Mouse (Mus musculus) left cerebral cortex, postnatal 14 days (tissue): ENCODE data around the gene BC049715. TPM values are rescaled to one million over a fixed set of nuclear protein-coding genes. Genes with fewer than 3 reads are reported as not detected.

Source experiments
- DNase-seq, 2 experiments: peaks; one replicate each; pipeline ENCODE4 v3.0.0; 2021 to 2022; ENCODE audit warnings: low spot score in 2 of 2, mixed read lengths in 1 of 2
- intact Hi-C: fragments of 180-260 bp; cut with DNase I; formaldehyde crosslinking; loops from one replicate; pipeline ENCODE4 v1.15.1; 2025
- total RNA-seq, 2 experiments: library from RNA; stranded (reverse); gene quantifications; 2 replicates each; pipeline ENCODE4 v1.2.3; 2021

BC049715 gene
- total RNA-seq, 2 experiments from 2014 or later, result 2.7 to 4.8 TPM

- no peak for DNase-seq
- intact Hi-C loops, result no loop called here
Measured at GRCm38 (mm10) chr6:136807395-136808013, 19.9 kb upstream of the BC049715 start.

- intact Hi-C loops, result no loop called here
- peak; percentile 98 for DNase-seq
Measured at GRCm38 (mm10) chr6:136808014-136808417, 19.4 kb upstream of the BC049715 start, which contains the start of gene H2afj. Gene H2afj (plus strand): TSS chr6:136808244.

DNA sequence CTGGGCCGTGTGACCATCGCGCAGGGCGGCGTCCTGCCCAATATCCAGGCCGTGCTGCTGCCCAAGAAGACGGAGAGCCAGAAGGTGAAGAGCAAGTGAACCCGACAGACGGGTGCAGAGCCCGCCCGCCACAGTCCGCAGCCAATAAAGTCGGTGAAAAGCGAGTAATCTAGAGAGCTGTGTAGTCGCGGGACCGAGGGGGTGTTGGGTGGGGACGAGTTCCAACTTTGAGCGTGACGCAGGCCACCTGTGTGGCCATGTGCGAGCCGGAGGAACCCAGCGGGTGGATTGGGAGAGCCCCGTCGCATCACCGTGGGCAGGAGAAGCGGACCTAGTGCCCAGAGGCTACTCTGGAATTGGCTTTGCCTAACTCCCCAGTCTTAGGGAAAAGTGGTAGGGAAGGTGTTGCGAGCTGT lies 18.8 kb upstream of the BC049715 start:
- DNase-seq, result peak; percentile 45 to 60

GRCm38 (mm10) chr6:136809077-136809476 lies 18.3 kb upstream of the BC049715 start:
- intact Hi-C loops, result no loop called here
- peak in 1 of 2 experiments; percentile 28 for DNase-seq

More for the DNA sequence above, 18.8 kb upstream of the BC049715 start:
- intact Hi-C loops, result no loop called here

GRCm38 (mm10) chr6:136809673-136810072 lies 17.8 kb upstream of the BC049715 start:
- intact Hi-C loops, result no loop called here
- DNase-seq, result no peak

DNA sequence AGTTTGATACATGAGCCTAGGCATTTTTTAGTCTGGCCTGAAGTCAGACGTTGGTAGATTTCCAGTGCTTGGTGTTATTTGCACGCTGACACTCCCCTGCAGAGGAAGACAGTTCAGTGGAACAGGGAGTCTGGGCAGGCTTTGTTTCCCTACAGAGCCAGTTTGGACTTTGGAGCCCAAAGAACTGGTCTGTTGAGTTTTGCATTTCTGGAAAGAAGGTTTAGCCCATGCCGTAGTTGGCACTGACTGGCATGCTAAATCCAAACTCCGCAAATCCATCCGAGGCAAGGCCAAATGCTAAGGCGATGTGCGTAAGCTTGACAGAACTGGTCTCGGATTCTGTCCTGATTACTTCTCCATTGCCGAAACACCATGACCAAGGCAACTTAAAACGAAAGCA lies 16.2 kb upstream of the BC049715 start:
- no peak for DNase-seq
- intact Hi-C loops, result no loop called here

- intact Hi-C loops, result no loop called here
- DNase-seq, result peak in 1 of 2 experiments; percentile 55
Measured at GRCm38 (mm10) chr6:136813117-136813516, 14.3 kb upstream of the BC049715 start.

GRCm38 (mm10) chr6:136815381-136815780 lies 12.0 kb upstream of the BC049715 start:
- intact Hi-C loops, result no loop called here
- no peak for DNase-seq

DNA sequence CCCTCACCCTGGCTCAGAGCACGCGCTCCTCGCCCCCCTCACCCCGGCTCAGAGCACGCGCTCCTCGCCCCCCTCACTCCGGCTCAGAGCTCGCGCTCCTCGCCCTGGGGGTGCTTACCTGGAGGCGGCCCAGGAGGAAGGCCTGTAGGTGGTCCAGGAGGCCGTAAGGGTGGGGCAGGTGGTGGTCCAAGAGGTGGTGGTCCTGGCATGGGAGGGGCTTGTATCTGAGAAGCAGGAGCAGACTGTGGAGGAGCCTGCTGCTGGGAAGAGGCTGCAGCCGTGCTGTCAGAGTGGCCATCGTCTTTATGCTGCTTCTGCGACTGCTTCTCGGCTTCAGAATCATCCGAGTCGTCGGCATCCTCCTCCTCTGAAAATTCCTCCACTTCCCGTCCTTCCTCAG lies 10.6 kb upstream of the BC049715 start:
- intact Hi-C loops, result no loop called here
- DNase-seq, result no peak

- intact Hi-C loops, result no loop called here
- DNase-seq, result peak; percentile 85 to 94
Measured at GRCm38 (mm10) chr6:136817549-136817948, 9.9 kb upstream of the BC049715 start.

DNA sequence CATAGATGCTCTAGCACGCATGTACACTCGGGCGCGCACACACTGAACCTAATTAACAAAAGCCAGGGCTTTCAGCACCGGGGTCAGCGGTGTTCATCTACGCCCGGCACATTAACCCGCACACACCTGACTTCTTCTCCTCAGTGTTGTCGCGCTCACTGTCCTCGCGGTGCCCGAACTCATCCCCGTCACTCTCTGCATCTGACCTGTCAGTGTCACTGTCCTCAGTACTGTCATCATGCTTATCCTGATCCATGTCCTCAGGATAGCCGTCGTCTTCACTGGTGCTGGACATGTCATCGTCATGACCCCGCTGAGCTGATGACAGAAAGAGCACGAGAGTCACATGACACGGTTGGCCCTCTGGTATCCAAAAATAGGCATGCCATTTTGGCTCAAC lies 7.0 kb upstream of the BC049715 start:
- DNase-seq, result no peak
- intact Hi-C loops, result no loop called here

DNA sequence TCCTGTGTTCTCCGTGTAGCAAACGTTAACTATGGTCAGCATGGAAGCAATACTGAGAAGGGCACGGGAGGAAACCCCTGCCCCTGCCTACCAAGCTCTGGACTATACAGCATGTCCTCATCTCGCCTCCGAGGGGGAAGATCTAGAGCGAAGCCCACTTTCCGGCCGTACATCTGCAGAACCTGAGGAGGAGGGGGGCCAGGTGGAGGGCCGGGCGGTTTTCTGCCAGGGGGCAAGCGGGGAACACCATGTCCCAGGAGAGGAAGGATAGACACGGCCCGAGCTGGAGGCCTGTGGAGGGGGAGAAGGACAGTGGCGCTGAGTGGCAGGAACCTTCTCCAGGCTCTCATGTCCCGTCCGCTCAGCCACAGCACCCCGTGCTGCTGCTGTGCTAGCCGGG lies 6.3 kb upstream of the BC049715 start:
- intact Hi-C loops, result no loop called here
- no peak for DNase-seq

GRCm38 (mm10) chr6:136824987-136825386 lies 2.4 kb upstream of the BC049715 start:
- intact Hi-C loops, result no loop called here
- no peak for DNase-seq

DNA sequence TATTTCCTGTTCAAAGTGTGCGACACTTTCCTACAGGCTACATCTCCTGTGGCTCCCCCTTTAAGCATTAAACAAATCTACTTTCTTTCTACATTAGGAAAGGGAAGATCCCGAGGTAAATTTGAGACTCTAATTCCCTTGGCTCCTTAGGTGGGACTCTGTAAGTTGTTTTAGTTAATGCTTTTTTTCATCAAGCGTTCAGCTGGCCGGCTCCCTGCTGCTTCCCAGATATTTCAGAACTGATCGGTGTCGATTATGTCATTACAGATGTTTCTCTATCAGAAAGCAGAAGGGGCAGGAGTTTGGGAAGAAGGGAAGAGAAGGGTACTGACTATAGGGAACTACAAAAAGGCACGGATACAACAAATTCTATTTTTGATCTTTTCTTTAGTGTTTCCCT lies 310 bp upstream of the BC049715 start:
- intact Hi-C loops, result no loop called here
- no peak for DNase-seq

DNA sequence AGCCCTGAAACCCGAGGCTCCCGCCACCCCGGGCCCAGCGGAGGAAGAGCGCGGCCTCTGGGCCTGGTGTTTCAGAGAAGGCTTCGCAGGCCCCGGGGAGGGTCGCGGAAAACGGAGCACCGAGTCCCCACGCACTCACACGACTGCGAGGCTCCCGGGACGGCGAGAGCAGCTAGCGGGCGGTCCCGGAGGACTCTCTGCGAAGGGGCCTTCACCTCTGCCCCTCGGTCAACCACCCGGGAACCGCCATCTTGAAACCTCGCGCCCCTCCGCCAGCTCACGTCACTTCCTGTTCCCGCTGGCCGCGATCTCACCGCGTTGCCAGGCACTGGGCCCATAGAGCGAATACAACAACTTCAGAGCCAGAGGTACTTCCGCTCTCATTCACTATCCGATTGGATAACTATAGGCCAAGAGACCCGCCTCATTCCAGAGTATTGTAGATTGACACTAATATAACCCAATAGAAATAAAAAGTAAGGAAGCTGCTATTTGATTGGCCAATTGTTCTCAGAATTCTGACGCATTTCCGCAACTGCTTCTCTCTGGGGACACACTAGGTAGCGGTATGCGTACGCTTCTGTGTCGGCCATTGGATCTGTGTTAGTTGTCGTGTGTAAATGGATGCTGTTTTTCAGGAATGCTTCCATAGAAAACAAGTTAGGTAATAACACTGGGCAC lies 595 bp downstream of the BC049715 start, which contains the start of gene Wbp11:
Gene Wbp11, minus strand, starts transcription at position 353 of the 681 bp plus-strand sequence.
- intact Hi-C loops, result no loop called here
- peak; percentile 96 to 99 for DNase-seq

DNA sequence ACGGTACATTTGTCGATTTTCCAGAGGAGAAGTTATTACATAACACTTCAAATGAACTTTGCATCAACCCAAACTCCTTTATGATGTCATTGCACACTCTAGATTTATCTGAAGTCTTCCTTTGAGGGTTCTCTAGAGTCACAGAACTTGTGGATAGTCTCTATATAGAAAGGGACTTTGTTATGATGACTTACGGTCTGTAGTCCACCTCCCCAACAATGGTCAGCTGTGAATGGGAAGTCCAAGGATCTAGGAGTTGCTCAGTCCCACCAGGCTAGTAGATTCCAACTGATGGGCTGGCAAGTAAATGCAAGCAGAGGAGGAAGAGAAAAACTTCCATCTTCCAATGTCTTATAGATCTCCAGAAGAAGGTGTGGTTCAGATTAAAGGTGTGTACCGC lies 1.3 kb downstream of the BC049715 start:
- no peak for DNase-seq
- intact Hi-C loops, result no loop called here

- no peak for DNase-seq
- intact Hi-C loops, result no loop called here
Measured at GRCm38 (mm10) chr6:136831712-136832111, 4.3 kb downstream of the BC049715 start.

GRCm38 (mm10) chr6:136835352-136835751 lies 7.9 kb downstream of the BC049715 start, which contains the start of gene Smco3:
Gene Smco3 (minus strand): TSS chr6:136835452.
- intact Hi-C loops, result no loop called here
- no peak for DNase-seq

GRCm38 (mm10) chr6:136837323-136837722 lies 9.9 kb downstream of the BC049715 start:
- no peak for DNase-seq
- intact Hi-C loops, result no loop called here

DNA sequence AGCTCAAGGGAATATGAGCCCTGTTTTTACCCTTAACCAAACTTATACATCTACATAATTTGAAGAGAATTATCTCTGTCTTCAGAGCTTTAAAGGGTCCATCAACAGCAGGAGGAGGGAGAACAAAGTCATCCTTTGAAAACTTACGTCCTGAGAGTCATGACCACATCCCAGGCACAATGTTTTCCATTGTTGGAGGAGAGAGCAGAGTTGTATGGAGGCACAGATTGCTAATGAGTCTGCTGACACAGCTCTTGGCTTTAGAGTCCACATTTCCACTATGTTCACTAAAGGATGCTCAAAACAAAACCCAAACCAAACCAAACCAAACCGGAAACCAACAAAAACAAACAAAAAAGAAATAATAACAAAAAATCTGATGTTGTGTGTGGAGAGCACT lies 17.5 kb downstream of the BC049715 start:
- DNase-seq, result no peak
- intact Hi-C loops, result no loop called here
